Mouse (Mus musculus): ENCODE data around the gene Foxo6. TPM values are rescaled to one million over a fixed set of nuclear protein-coding genes. Genes with fewer than 3 reads are reported as not detected.
A peak's percentile ranks its signal among the peaks of the same experiment; 100 is the strongest.

Gene Foxo6
- 3.0 and 3.1 TPM in 2 replicates for polyA plus RNA-seq (2012; rRNA removed)

DNA sequence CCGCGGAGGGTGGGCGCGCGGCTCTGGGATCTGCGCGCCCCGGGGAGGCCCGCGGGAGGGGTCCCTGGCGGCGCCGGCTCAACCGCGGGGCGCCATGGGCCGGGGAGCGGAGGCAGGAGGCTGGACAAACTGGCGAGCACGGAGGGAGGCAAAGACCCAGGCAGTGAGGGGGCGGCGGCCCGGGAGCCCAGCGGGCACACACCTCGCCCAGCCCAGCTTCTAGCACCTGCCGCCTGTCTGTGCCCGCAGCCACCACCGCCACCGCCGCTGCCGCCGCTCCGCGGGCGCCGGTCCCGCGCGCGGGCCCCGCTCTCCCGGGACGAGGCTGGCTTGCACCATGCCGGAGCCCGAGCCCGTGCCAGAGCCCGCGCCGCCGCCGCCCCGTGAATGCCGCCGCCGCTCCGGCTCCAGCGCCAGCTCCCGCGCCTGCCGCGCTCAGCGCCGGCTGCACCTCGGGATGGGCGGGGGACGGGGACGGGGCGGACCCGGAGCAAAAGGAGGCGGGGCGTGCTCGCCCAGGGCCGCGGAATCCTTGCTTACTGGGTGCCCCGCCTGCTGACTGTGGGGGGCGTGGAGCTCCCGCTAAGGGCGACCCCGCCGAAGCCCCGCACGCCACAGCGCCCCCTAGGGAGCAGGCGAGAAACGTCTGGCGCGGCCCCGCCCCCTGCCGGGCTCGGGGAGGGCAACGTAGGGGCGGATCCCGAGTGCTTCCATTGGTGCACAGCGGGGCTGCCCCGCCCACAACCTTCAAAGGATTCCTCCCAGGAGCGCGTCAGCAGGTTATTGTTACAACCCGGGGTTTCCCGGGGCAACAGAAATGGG, at the start of gene Foxo6:
Gene Foxo6, minus strand, starts transcription at position 60 of the 822 bp plus-strand sequence.
- Histone ChIP-seq H3K27ac (ENCODE audit: control insufficient read depth, insufficient read depth, low read depth, low read length) (no peak within 1 kb of the TSS), H3K4me3 (ENCODE audit: control insufficient read depth, low read depth, low read length) (peak within 1 kb of the TSS; percentile 78), H3K4me1 (ENCODE audit: control insufficient read depth, insufficient read depth, low read length) (peaks cover 20% of the 10 kb centered on the region), H3K27me3 (ENCODE audit: control insufficient read depth, insufficient read depth, low read length) (no peaks in the 10 kb centered on the region), H3K36me3 (ENCODE audit: control insufficient read depth, insufficient read depth, low read length) (no peaks in the 10 kb centered on the region)
- TF ChIP-seq POLR2A (IDR thresholded peaks at IDR 0.05; ENCODE audit: control insufficient read depth, low read depth, low read length) (0 out of 2 replicates have a peak, but pooled peaks have one; percentile 1), CTCF (IDR thresholded peaks at IDR 0.05; ENCODE audit: control insufficient read depth, insufficient read depth, insufficient replicate concordance, low read depth, low read length) (peak; percentile 81)

DNA sequence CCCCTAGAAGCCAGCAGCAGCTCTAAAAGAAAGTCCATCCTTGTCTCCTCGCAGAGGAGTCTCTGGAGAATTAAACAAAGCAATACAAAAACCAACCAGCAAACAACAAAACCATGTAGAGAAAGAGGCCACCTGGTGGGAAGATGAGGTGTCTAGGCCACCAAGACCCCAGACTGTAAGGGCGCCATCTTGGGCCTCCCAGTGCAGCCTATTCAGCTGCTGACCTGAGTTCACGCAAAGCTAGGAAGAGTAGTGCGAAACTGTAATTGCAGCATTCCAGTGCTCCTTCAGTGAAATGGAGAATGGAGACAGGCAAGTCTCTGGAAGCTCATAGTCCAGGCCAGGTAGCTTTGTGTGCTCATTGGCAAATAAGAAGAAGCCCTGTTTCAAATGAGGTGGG, 47.2 kb upstream of the Foxo6 start:
- H3K27ac ChIP-seq (ENCODE audit: control insufficient read depth, insufficient read depth, low read depth, low read length) = no peak overlapping the region
- TF ChIP-seq CTCF (IDR thresholded peaks at IDR 0.05; ENCODE audit: control insufficient read depth, insufficient read depth, insufficient replicate concordance, low read depth, low read length) (no peak), POLR2A (IDR thresholded peaks at IDR 0.05; ENCODE audit: control insufficient read depth, low read depth, low read length) (no peak)

DNA sequence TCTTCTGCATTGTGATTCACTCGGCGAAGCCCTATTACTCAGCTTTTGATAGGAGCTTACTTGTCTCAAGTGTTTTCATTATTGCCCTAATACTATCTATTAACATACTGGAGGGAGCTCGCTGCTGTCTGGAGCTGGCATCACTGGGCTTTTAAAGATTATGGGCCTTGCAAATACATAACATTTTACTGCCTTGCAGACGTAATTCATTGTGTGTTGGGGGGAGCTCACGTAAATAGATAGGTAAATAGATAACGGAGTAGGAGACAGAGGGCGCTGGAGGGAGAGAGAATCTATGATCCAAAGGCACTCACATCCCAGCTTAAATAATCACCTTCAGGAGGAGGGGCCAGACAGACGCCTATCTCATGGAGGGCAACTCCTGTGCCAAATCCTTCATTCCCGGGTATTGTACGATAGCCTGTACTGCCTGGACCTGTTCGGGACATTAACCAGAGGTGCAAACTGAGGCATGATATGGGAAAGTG, 45.8 kb upstream of the Foxo6 start:
- H3K4me3 ChIP-seq (ENCODE audit: control insufficient read depth, low read depth, low read length) = no peak overlapping the region
- no peak overlapping the region for H3K27ac ChIP-seq (ENCODE audit: control insufficient read depth, insufficient read depth, low read depth, low read length)
- TF ChIP-seq CTCF (IDR thresholded peaks at IDR 0.05; ENCODE audit: control insufficient read depth, insufficient read depth, insufficient replicate concordance, low read depth, low read length) (no peak), POLR2A (IDR thresholded peaks at IDR 0.05; ENCODE audit: control insufficient read depth, low read depth, low read length) (no peak)
- no peaks in the 10 kb centered on the region for H3K4me1 ChIP-seq (ENCODE audit: control insufficient read depth, insufficient read depth, low read length)
- no peaks in the 10 kb centered on the region for H3K36me3 ChIP-seq (ENCODE audit: control insufficient read depth, insufficient read depth, low read length)
- no peaks in the 10 kb centered on the region for H3K27me3 ChIP-seq (ENCODE audit: control insufficient read depth, insufficient read depth, low read length)

More for the DNA sequence above, 47.2 kb upstream of the Foxo6 start:
- Histone ChIP-seq H3K27me3 (ENCODE audit: control insufficient read depth, insufficient read depth, low read length) (no peaks in the 10 kb centered on the region), H3K36me3 (ENCODE audit: control insufficient read depth, insufficient read depth, low read length) (no peaks in the 10 kb centered on the region), H3K4me1 (ENCODE audit: control insufficient read depth, insufficient read depth, low read length) (peaks cover under 1% of the 10 kb centered on the region; the same call in 1 of the 2 replicates), H3K4me3 (ENCODE audit: control insufficient read depth, low read depth, low read length) (no peak overlapping the region)

DNA sequence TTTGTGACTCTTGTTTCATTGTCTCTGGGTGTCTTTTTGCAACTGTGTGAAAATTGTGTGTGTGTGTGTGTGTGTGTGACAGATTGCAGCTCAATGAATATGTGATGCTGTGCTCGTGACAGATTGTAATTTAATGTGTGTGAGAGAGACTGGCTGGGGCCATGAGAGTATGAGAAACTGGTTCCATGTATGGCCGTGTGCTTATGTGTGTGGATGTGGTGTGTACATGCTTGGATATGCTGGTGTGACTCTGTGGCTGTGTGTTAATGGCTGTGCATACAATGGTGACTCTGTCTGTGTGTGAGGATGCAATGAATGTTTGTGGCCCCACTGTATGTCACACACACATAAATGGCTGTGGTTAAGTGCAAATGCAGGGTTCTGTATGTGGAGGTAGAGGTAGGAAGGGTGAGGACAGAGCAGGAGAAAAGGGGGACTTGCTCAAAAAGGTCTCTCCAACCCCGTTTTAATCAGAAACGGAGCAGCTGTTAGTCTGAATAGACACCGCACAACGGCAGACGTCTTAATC, 45.3 kb upstream of the Foxo6 start:
- H3K27ac ChIP-seq (ENCODE audit: control insufficient read depth, insufficient read depth, low read depth, low read length) = no peak overlapping the region
- no peak overlapping the region for H3K4me3 ChIP-seq (ENCODE audit: control insufficient read depth, low read depth, low read length)
- TF ChIP-seq CTCF (IDR thresholded peaks at IDR 0.05; ENCODE audit: control insufficient read depth, insufficient read depth, insufficient replicate concordance, low read depth, low read length) (no peak), POLR2A (IDR thresholded peaks at IDR 0.05; ENCODE audit: control insufficient read depth, low read depth, low read length) (no peak)
- H3K27me3 ChIP-seq (ENCODE audit: control insufficient read depth, insufficient read depth, low read length) = no peaks in the 10 kb centered on the region
- no peaks in the 10 kb centered on the region for H3K4me1 ChIP-seq (ENCODE audit: control insufficient read depth, insufficient read depth, low read length)
- H3K36me3 ChIP-seq (ENCODE audit: control insufficient read depth, insufficient read depth, low read length) = no peaks in the 10 kb centered on the region

DNA sequence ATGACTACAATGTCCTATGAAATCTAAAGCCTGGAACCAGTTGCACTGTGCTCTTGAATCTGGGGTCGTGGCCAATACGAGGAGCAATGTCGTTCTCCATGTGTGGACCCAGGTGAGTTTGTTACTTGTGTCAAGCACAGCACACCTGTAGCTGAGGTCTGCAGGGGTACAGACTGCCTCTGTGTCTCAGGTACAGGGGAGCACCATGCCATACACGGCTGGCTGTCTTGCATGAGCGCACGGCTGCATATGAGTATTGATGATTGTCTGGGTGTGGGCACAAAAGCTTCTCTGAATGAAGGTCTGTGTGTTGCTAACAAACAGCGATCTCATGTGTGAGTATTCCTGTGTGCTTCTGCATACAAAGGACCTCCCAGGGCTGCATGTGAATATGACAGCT, 44.8 kb upstream of the Foxo6 start:
- Histone ChIP-seq H3K4me3 (ENCODE audit: control insufficient read depth, low read depth, low read length) (no peak overlapping the region), H3K27ac (ENCODE audit: control insufficient read depth, insufficient read depth, low read depth, low read length) (no peak overlapping the region), H3K4me1 (ENCODE audit: control insufficient read depth, insufficient read depth, low read length) (no peaks in the 10 kb centered on the region), H3K27me3 (ENCODE audit: control insufficient read depth, insufficient read depth, low read length) (no peaks in the 10 kb centered on the region), H3K36me3 (ENCODE audit: control insufficient read depth, insufficient read depth, low read length) (no peaks in the 10 kb centered on the region)
- TF ChIP-seq POLR2A (IDR thresholded peaks at IDR 0.05; ENCODE audit: control insufficient read depth, low read depth, low read length) (no peak), CTCF (IDR thresholded peaks at IDR 0.05; ENCODE audit: control insufficient read depth, insufficient read depth, insufficient replicate concordance, low read depth, low read length) (no peak)

DNA sequence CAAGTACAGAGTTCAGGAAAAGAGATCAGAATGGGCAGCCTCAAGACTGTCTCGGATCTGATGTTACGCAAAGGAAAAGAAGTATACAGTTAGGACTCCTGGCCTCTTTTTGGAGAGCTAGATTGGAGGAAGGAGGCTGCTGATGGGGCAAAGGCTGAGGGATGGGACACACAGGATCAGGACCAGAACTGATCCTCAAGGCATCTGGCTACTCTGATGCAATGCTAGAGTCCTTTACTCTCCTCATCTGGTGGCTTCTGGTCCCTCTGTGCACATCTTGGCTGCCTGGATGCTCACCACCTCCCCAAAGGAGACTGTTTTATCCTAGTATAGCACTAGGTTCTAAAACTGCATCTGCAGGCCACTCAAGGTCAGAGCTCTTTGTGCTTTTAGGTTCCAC, 44.4 kb upstream of the Foxo6 start:
- Histone ChIP-seq H3K4me1 (ENCODE audit: control insufficient read depth, insufficient read depth, low read length) (no peaks in the 10 kb centered on the region), H3K27ac (ENCODE audit: control insufficient read depth, insufficient read depth, low read depth, low read length) (no peak overlapping the region), H3K4me3 (ENCODE audit: control insufficient read depth, low read depth, low read length) (no peak overlapping the region), H3K36me3 (ENCODE audit: control insufficient read depth, insufficient read depth, low read length) (no peaks in the 10 kb centered on the region), H3K27me3 (ENCODE audit: control insufficient read depth, insufficient read depth, low read length) (no peaks in the 10 kb centered on the region)
- TF ChIP-seq POLR2A (IDR thresholded peaks at IDR 0.05; ENCODE audit: control insufficient read depth, low read depth, low read length) (no peak), CTCF (IDR thresholded peaks at IDR 0.05; ENCODE audit: control insufficient read depth, insufficient read depth, insufficient replicate concordance, low read depth, low read length) (no peak)

DNA sequence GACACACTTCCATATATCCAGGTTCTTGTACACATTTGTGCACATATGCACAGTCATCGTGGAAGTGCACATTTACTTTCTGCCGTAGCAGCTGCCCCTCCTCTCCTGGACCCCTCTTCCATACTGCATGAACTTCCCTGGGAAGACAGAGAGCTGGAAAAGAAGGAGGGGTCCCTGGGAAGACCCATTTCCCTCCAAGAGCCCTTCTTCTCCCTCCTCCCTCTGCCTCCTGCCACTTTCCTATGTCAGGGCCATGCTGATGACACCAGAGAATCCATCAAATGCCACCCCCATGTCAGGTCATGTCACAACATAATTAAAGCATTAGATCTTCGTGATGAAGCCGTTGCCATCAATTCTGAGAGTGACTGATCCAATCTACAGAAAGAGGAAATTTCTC, 38.6 kb upstream of the Foxo6 start:
- no peak overlapping the region for H3K4me3 ChIP-seq (ENCODE audit: control insufficient read depth, low read depth, low read length)
- no peaks in the 10 kb centered on the region for H3K4me1 ChIP-seq (ENCODE audit: control insufficient read depth, insufficient read depth, low read length)
- H3K27me3 ChIP-seq (ENCODE audit: control insufficient read depth, insufficient read depth, low read length) = no peaks in the 10 kb centered on the region
- TF ChIP-seq POLR2A (IDR thresholded peaks at IDR 0.05; ENCODE audit: control insufficient read depth, low read depth, low read length) (no peak), CTCF (IDR thresholded peaks at IDR 0.05; ENCODE audit: control insufficient read depth, insufficient read depth, insufficient replicate concordance, low read depth, low read length) (no peak)
- H3K27ac ChIP-seq (ENCODE audit: control insufficient read depth, insufficient read depth, low read depth, low read length) = no peak overlapping the region
- H3K36me3 ChIP-seq (ENCODE audit: control insufficient read depth, insufficient read depth, low read length) = no peaks in the 10 kb centered on the region

Measured in testis, adult 2 months (tissue).